Mouse (Mus musculus): ENCODE measurements around the gene Dnhd1.

DNA sequence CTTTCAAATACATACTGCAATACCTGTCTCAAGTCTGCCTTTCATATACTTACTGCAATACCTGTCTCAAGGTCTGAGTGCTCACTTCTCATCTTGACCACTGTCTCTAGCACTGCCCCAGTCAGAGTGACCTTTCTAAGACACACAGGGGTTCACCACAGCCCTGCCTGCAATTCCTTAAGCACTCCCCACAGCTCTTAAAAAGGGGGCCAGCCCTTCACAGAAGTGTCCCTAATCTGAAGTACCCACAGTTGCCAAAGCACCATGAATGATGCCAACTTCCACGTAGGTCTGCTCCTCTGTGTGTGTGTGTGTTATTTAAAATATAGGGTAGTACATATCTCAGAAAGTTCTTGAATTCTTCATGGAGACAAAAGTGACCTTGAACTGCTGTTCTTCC, 38.9 kb upstream of the Dnhd1 start:
- TF ChIP-seq CTCF (IDR thresholded peaks at IDR 0.05; ENCODE audit: extremely low read depth, insufficient read depth, insufficient read length, insufficient replicate concordance) = no peak
- no peak for TF ChIP-seq POLR2A (IDR thresholded peaks at IDR 0.05; ENCODE audit: low read depth, low read length)
